Mouse (Mus musculus): ENCODE measurements around the gene Uba2. TPM values are rescaled to one million over a fixed set of nuclear protein-coding genes. Genes with fewer than 3 reads are reported as not detected.
"Not testable (repeated sequence)": the region's sequence is repeated elsewhere in the genome, so short reads cannot be mapped to it uniquely, and the experiment has no call there.

Uba2 gene
- polyA plus RNA-seq, 1 experiment from 2014 or later, result 111 TPM

DNA sequence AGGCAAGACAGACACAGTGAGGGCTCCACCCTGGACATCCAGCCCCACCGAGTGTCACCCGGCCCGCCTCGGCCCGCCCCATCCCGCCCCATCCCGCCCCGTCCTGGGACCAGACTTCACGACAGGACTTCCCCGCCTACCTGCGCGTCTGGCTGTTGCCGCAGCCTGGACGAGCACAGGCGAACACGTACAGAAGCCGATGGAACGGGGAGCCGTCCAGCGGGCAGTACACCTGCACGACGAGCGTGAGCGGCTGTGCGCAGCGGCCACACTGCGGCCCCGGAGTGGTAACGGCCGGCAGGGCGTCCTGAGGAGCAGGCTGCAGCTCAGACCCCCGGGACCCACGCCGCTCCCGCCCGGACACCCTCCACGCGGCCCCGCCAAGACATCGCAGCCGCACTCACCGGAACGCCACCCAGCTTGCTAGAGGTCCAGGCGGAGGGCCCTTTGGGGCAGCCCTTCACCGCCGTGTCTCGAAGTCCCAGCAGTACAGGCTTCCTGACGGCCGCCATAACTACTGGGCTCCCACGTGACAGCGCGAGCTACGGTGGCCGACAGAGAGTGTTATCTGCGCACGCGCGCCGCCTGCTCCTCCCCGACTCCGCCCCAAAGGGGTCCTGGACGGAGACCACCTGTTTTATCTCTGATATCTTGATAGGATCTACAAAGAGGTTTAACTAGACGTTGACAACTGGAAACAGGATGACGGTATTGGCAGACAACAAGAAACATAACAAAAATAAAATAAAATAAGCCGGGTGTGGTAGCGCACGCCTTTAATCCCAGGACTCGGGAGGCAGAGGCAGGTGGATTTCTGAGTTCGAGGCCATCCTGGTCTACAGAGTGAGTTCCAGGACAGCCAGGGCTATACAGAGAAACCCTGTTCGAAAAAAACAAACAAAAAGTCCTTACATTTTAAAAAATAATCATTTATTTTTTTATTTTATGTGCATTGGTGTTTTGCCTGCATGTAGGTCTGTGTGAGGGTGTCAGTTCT is 27.0 kb upstream of the Uba2 start, which contains the start of gene Pdcd2l:
Gene Pdcd2l, minus strand, starts transcription at position 530 of the 997 bp plus-strand sequence.
- Histone ChIP-seq H3K4me3 (peak within 1 kb of the TSS; percentile 87), H3K27me3 (replicated peaks) (no peaks in the 10 kb centered on the region), H3K4me1 (peaks cover 11% of the 10 kb centered on the region), H3K36me3 (peaks cover 40% of the 10 kb centered on the region), H3K27ac (replicated peaks) (peak within 1 kb of the TSS; percentile 71), H3K9me3 (peaks cover 4% of the 10 kb centered on the region; the same call in 1 of the 2 replicates), H3K9ac (peak within 1 kb of the TSS; percentile 90), H3K4me2 (peak within 1 kb of the TSS; percentile 84)
- ATAC-seq (ENCODE audit: extremely low read depth, insufficient number of reproducible peaks, low FRiP score, low TSS enrichment), result peak; percentile 86
- 2% methylated on average over 70 of the region's 70 CpGs for WGBS

DNA sequence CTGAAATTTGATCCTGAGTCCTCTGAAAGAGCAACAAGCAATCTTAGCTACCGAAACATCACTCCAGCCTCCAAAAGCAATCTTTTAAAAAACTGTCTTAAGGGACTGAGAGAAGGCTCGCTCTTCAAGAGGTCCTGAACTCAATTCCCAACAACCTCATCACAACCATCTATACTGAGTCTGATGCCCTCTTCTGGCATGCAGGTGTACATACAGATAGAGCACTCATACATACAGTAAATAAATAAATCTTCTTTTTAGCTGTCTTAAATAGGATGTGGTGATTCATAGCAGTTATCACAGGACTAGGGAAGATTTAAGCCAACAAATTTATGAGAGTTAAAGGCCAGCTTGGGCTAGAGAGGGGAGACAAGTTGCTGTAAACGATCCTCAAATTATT is 26.2 kb upstream of the Uba2 start:
- H3K27me3 ChIP-seq (replicated peaks), result no peaks in the 10 kb centered on the region
- peak overlapping the region; percentile 84 for H3K4me2 ChIP-seq
- 46% methylated on average over 3 of the region's 3 CpGs for WGBS
- peak overlapping the region; percentile 71; the same call in 1 of the 2 replicates for H3K27ac ChIP-seq (replicated peaks)
- no peak for ATAC-seq (ENCODE audit: extremely low read depth, insufficient number of reproducible peaks, low FRiP score, low TSS enrichment)
- H3K36me3 ChIP-seq, result peaks cover 36% of the 10 kb centered on the region
- H3K9ac ChIP-seq, result peak overlapping the region; percentile 90
- peak overlapping the region; percentile 87 for H3K4me3 ChIP-seq
- peaks cover 1% of the 10 kb centered on the region; the same call in 1 of the 2 replicates for H3K9me3 ChIP-seq
- H3K4me1 ChIP-seq, result peaks cover 8% of the 10 kb centered on the region

- peaks cover 56% of the 10 kb centered on the region for H3K36me3 ChIP-seq
- no peak overlapping the region for H3K27ac ChIP-seq (replicated peaks)
- H3K4me2 ChIP-seq, result no peak overlapping the region
- no peak for ATAC-seq (ENCODE audit: extremely low read depth, insufficient number of reproducible peaks, low FRiP score, low TSS enrichment)
- H3K4me3 ChIP-seq, result no peak overlapping the region
- H3K9me3 ChIP-seq, result no peaks in the 10 kb centered on the region
- H3K27me3 ChIP-seq (replicated peaks), result no peaks in the 10 kb centered on the region
- WGBS, result 85% methylated on average over 6 of the region's 6 CpGs
- peaks cover 8% of the 10 kb centered on the region for H3K4me1 ChIP-seq
- no peak overlapping the region for H3K9ac ChIP-seq
Observed at GRCm38 (mm10) chr7:34192825-34193224, 23.4 kb upstream of the Uba2 start.

DNA sequence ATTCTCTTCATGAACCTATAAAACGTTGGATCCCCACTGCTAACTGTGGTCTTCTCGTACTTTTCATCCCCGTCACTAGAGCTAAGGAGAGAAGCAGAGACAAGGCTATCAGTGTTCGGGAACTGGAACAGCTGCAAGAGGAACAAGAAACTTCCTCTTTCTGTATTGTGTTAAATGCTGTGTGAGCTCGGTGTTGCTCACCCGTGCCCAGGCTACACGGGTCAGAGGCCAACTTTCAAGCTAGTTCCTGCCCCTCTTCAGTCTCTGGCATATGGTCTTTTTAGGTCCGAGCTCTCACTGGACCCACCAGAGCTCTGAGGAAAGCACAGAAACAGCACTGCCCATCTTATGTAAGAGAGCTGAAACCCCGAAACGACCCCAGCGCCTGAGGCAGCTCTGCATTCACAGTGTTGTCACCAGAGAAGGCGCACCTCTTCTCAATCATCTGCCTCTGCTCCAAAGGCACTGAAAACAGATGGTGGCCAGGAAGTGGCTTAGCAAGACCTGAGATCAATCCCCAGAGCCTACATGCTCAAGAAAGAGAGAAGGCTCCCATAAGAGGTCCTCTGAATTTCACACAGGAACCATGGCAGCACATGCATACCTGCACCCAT is 20.1 kb upstream of the Uba2 start:
- peaks cover 87% of the 10 kb centered on the region for H3K36me3 ChIP-seq
- H3K9me3 ChIP-seq, result no peaks in the 10 kb centered on the region
- no peak overlapping the region for H3K4me2 ChIP-seq
- H3K27me3 ChIP-seq (replicated peaks), result no peaks in the 10 kb centered on the region
- no peaks in the 10 kb centered on the region for H3K4me1 ChIP-seq
- no peak overlapping the region for H3K27ac ChIP-seq (replicated peaks)
- H3K9ac ChIP-seq, result no peak overlapping the region
- ATAC-seq (ENCODE audit: extremely low read depth, insufficient number of reproducible peaks, low FRiP score, low TSS enrichment), result no peak
- 87% methylated on average over 12 of the region's 12 CpGs for WGBS
- no peak overlapping the region for H3K4me3 ChIP-seq

GRCm38 (mm10) chr7:34183794-34184193 is 14.4 kb upstream of the Uba2 start:
- no peak for ATAC-seq (ENCODE audit: extremely low read depth, insufficient number of reproducible peaks, low FRiP score, low TSS enrichment)
- 68% methylated on average over 3 of the region's 3 CpGs for WGBS
- H3K4me1 ChIP-seq, result no peaks in the 10 kb centered on the region
- H3K27ac ChIP-seq (replicated peaks), result no peak overlapping the region
- no peak overlapping the region for H3K4me2 ChIP-seq
- H3K36me3 ChIP-seq, result peaks cover 56% of the 10 kb centered on the region
- no peaks in the 10 kb centered on the region for H3K9me3 ChIP-seq
- no peak overlapping the region for H3K4me3 ChIP-seq
- no peak overlapping the region for H3K9ac ChIP-seq
- no peaks in the 10 kb centered on the region for H3K27me3 ChIP-seq (replicated peaks)

- H3K4me1 ChIP-seq, result no peaks in the 10 kb centered on the region
- 84% methylated on average over 13 of the region's 13 CpGs for WGBS
- ATAC-seq (ENCODE audit: extremely low read depth, insufficient number of reproducible peaks, low FRiP score, low TSS enrichment), result no peak; the same call in 1 of the 2 replicates
- no peak overlapping the region for H3K9ac ChIP-seq
- no peak overlapping the region for H3K27ac ChIP-seq (replicated peaks)
- no peak overlapping the region for H3K4me3 ChIP-seq
- H3K27me3 ChIP-seq (replicated peaks), result no peaks in the 10 kb centered on the region
- peaks cover 51% of the 10 kb centered on the region for H3K36me3 ChIP-seq
- no peaks in the 10 kb centered on the region for H3K9me3 ChIP-seq
- H3K4me2 ChIP-seq, result no peak overlapping the region
Observed at GRCm38 (mm10) chr7:34183356-34183755, 14.0 kb upstream of the Uba2 start.

DNA sequence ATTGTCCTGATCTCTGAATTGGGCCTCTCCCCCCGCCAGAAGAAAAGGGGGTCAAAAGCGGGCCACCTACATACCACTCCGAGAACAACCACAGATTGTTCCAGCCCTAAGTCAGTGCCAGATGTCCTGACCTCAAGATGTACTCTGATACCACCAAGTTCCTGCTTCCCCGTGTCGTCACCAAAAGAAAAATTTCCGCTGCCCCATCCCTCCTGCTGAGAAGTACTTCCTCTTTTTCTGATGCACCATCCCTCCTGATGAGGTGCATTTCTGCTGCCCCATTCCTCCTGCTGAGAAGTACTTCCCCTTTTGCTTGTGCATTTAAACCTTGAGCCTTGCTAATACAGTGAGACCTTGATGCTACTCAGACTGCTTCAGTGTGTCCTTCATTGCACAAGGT is 6.8 kb upstream of the Uba2 start:
- not testable (repeated sequence) for ATAC-seq (ENCODE audit: extremely low read depth, insufficient number of reproducible peaks, low FRiP score, low TSS enrichment); H3K27me3 ChIP-seq (replicated peaks); H3K4me3 ChIP-seq; H3K36me3 ChIP-seq; H3K4me1 ChIP-seq; H3K27ac ChIP-seq (replicated peaks); H3K9ac ChIP-seq; H3K9me3 ChIP-seq; H3K4me2 ChIP-seq
- 77% methylated on average over 6 of the region's 6 CpGs for WGBS

- Histone ChIP-seq H3K4me3 (no peak overlapping the region), H3K27me3 (replicated peaks) (no peaks in the 10 kb centered on the region), H3K4me2 (no peak overlapping the region), H3K36me3 (no peaks in the 10 kb centered on the region), H3K4me1 (peaks cover 5% of the 10 kb centered on the region), H3K27ac (replicated peaks) (no peak overlapping the region), H3K9me3 (no peaks in the 10 kb centered on the region), H3K9ac (no peak overlapping the region)
- 64% methylated on average over 1 of the region's 1 CpGs for WGBS
- no peak for ATAC-seq (ENCODE audit: extremely low read depth, insufficient number of reproducible peaks, low FRiP score, low TSS enrichment)
Observed at GRCm38 (mm10) chr7:34172251-34172650, 2.9 kb upstream of the Uba2 start.

DNA sequence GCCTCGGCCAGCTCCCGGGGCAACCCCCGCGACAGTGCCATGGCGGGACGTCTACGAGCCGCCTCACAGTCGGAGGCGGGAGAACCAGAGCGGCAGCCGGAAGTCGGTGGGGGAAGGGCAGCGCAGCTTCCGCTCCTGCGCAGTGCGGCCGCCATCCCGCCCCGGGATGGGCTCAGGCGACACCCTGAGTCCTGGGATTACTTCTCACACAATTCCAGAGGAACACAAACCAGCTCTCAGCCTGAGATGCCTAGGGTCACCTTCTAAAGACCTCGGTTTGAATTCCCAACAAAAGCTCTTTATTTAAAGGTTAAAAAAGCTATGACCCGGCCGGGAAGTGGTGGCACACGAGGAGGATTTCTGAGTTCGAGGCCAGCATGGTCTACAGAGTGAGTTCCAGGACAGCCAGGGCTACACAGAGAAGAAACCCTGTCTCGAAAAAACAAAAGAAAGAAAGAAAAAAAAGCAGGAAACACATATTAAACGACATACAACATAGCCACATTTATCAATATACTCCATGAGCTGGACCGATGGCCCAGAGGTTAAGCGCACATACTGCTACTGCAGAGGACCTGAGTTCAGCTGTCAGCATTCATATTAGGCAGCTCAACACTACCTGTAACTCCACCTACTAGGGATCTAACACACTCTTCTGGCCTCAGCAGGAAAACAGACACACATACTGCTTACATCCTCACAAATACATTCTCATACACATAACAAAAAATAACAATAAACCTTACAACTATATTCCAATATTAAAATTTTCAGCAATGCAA is 738 bp downstream of the Uba2 start:
- peak; percentile 90 for ATAC-seq (ENCODE audit: extremely low read depth, insufficient number of reproducible peaks, low FRiP score, low TSS enrichment)
- WGBS, result 10% methylated on average over 30 of the region's 30 CpGs
- H3K27ac ChIP-seq (replicated peaks), result peak overlapping the region; percentile 93

GRCm38 (mm10) chr7:34167766-34168469 is 1.5 kb downstream of the Uba2 start:
- Histone ChIP-seq H3K27me3 (replicated peaks) (no peaks in the 10 kb centered on the region), H3K4me1 (peaks cover 12% of the 10 kb centered on the region), H3K9me3 (no peaks in the 10 kb centered on the region), H3K9ac (peak overlapping the region; percentile 97), H3K36me3 (peaks cover 33% of the 10 kb centered on the region), H3K4me3 (peak overlapping the region; percentile 90), H3K27ac (replicated peaks) (peak overlapping the region; percentile 93), H3K4me2 (peak overlapping the region; percentile 79)
- peak; percentile 18; the same call in 1 of the 2 replicates for ATAC-seq (ENCODE audit: extremely low read depth, insufficient number of reproducible peaks, low FRiP score, low TSS enrichment)
- WGBS, result under 1% methylated on average over 54 of the region's 54 CpGs

More for the DNA sequence above, 738 bp downstream of the Uba2 start:
- Histone ChIP-seq H3K4me3 (peak overlapping the region; percentile 90), H3K9me3 (no peaks in the 10 kb centered on the region), H3K4me1 (peaks cover 12% of the 10 kb centered on the region), H3K4me2 (peak overlapping the region; percentile 79), H3K27me3 (replicated peaks) (no peaks in the 10 kb centered on the region), H3K36me3 (peaks cover 25% of the 10 kb centered on the region), H3K9ac (peak overlapping the region; percentile 97)
